Mouse (Mus musculus) gastrocnemius, postnatal 25 days (tissue): ENCODE results near the gene Ankfn1. TPM values are rescaled to one million over a fixed set of nuclear protein-coding genes. Genes with fewer than 3 reads are reported as not detected.

ENCODE experiments used
- DNase-seq: peaks from one replicate; pipeline ENCODE4 v3.0.0; 2022
- total RNA-seq, 2 experiments: library from RNA; stranded (reverse); gene quantifications; 1 replicate in 1 of 2; 2 replicates in 1 of 2; pipeline ENCODE4 v1.2.3; 2021

Ankfn1 gene
- total RNA-seq, 2 experiments from 2014 or later, result 0.28 TPM; not detected in 1

DNA sequence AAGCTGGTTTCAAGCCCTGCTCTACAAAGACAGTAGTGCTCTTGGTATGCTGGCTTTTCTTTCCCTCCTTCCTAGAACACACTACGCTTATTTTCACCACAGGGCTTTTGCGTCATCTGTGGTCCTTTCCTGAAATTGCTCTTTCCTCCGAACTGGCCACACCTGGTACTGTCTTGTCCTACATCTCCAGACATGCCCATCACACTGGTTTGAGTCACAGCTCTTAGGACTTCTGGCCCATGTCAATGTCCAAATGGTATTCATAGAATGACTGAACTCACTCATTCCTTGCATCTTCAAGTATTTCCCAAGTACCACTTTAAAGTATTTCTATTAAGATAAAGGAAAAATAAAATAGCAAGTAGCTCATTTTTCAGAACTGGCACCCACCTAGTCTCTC lies 416.6 kb downstream of the Ankfn1 start:
- no peak for DNase-seq

- no peak for DNase-seq
Measured at GRCm38 (mm10) chr11:89358546-89358945, 418.9 kb downstream of the Ankfn1 start.

GRCm38 (mm10) chr11:89356479-89356878 lies 421.0 kb downstream of the Ankfn1 start:
- no peak for DNase-seq

DNA sequence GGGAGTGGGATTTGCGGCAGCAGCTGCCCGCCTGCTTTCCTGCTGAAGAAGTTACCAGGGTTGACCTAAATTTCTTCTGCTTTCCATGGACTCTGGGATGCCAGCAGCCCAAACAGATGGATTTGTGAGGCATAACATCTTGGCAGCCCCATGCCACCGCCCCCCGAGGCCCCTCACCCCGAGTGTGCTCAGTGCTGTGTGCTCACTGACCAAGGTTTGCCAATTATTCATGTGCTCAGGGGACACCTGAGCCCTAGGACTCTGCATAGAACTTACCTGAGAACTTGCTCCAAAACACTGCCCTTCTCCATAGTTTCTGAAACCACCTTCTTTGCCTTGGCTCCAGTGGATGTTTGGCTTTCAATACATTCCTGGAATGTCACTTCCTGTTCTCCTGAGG lies 421.4 kb downstream of the Ankfn1 start:
- DNase-seq, result no peak

DNA sequence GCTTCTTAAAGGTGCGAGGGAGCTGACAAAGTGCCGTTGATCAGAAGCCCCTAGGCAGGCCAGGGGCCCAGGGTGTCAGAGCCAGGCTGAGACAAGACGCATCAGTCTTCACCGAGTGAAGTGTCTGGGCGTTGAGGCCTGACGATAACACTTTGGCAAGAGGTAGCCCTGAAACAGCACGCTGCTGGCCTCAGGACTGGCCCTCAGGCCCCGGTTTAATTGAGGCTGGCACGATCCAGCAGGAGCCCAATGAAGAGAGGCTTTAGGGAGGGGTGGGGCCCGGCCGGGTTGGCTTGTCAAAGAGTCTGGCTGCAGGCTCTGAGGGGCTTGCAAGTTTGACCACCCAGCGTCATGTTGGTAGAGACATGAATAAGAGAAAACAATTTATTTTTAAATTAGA lies 437.2 kb downstream of the Ankfn1 start:
- no peak for DNase-seq

Other genes with a start within 250 kb of the Ankfn1 start
- 1 to 10 TPM; 2.2 to 2.9 TPM for gene Pctp, start 225.2 kb upstream of the Ankfn1 start, total RNA-seq